Mouse (Mus musculus) erythroblast, adult 5-6 weeks (primary cell): ENCODE measurements at regions not wholly inside any gene's neighbourhood (a gene's known extent, or its start where the extent isn't known, plus 50 kb on each side); places are given as distances from the start of the nearest gene placed in this dataset.

Source experiments
- ATAC-seq: replicated peaks from 2 replicates; pipeline ENCODE4 v1.8.0; 2016; ENCODE audit warnings: moderate number of reproducible peaks, mild to moderate bottlenecking, moderate TSS enrichment, inconsistent platforms; ENCODE audit not compliant: poor library complexity, low FRiP score, severe bottlenecking

- peak; percentile 91 for ATAC-seq
These were observed 53.7 kb upstream of the Chd2 start for GRCm38 (mm10) chr7:73595140-73595825.

- no peak for ATAC-seq
These were observed 53.0 kb upstream of the Chd2 start for GRCm38 (mm10) chr7:73594492-73595139.

DNA sequence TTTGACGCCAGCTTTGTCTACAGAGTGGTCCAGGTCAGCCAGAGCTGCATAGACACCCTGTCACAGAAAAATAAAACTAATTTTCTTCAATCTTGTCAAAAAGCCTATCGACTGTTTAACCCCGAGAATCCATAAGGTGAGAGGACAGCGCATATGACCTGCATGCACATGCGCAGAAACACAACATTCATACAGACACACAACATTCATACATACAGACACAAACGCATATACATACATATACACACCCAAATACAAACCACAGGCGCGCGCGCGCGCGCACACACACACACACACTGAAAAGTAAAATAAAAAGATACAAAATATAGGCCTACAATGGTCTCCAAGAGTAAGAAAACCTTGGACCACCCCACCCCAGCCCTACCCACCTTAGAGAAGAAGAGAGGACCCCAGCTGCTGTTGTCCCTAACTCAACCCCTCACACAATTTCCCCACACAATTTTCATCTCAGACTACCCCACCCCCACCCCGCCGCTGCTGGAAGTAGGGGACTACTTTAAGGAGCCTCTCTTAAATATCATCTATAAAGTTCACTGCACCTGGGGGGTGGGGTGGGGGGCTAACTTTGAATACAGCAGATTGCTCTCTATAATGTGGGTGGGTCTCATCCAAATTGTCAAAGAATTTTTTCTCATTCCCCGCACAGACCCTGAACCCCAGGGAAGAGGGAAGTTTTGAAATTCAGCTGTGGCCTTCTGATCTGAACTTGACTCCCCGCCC, 52.2 kb upstream of the Chd2 start:
- ATAC-seq, result no peak

- no peak for ATAC-seq
These were observed 51.2 kb upstream of the Chd2 start for GRCm38 (mm10) chr7:73592857-73593256.
